Mouse (Mus musculus) heart, postnatal 0 days (tissue): ENCODE measurements around the gene Poln.

Experiments used
- CTCF ChIP-seq: IDR thresholded peaks from 2 replicates; pipeline ENCODE4 v1.5.1; 2016; ENCODE audit warnings: antibody characterized with exemption, control low read depth, low read depth
- EP300 ChIP-seq: IDR thresholded peaks from 2 replicates; pipeline ENCODE4 v1.6.1; 2016; ENCODE audit warnings: antibody characterized with exemption, low read depth

DNA sequence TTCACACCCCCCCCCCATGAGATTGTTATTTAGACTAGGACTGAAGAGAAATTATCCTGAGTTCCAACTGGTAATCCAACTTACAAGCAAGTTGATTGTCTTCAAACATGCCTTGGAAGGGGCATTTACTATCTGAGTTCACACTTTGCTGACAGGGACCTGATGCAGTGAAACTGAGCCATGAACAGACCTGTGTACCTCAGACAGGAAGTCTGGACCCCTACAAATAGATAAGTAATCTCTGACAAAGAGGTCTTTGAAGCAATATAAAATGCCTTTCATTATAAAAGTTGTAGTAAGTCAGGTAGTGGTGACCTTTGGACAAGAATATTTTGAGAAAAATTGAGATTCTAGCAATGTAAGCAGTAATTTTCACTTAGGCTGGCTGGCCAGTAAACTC, 20.8 kb downstream of the Poln start:
- TF ChIP-seq CTCF = no peak
- no peak for TF ChIP-seq EP300
